Mouse (Mus musculus): ENCODE measurements around the gene Ush1g. TPM values are rescaled to one million over a fixed set of nuclear protein-coding genes. Genes with fewer than 3 reads are reported as not detected.

Ush1g gene
- polyA plus RNA-seq, 1 experiment from 2014 or later, result 0.52 TPM

- H3K4me1 ChIP-seq (replicated peaks; ENCODE audit: control insufficient read depth, insufficient read depth, low read length), result peaks cover 12% of the 10 kb centered on the region
- H3K4me2 ChIP-seq, result no peak overlapping the region
- WGBS, result 84% methylated on average over 8 of the region's 8 CpGs
- no peak overlapping the region for H3K27ac ChIP-seq (ENCODE audit: low read depth, low read length)
- H3K9ac ChIP-seq (ENCODE audit: low read depth, low read length), result no peak overlapping the region
- H3K9me3 ChIP-seq (ENCODE audit: control insufficient read depth, low read length), result no peaks in the 10 kb centered on the region
- DNase-seq (ENCODE audit: low spot score), result no peak
- H3K27me3 ChIP-seq (replicated peaks; ENCODE audit: control insufficient read depth, insufficient read depth, low read length), result no peaks in the 10 kb centered on the region
- no peak for ATAC-seq (replicated peaks; ENCODE audit: low FRiP score)
- no peaks in the 10 kb centered on the region for H3K36me3 ChIP-seq (ENCODE audit: control insufficient read depth, insufficient read depth, low read length)
- H3K4me3 ChIP-seq (ENCODE audit: low read depth, low read length), result no peak overlapping the region
These were observed 38.9 kb downstream of the Ush1g start for GRCm38 (mm10) chr11:115282723-115283485.

- DNase-seq (ENCODE audit: low spot score) (no peak), ATAC-seq (replicated peaks; ENCODE audit: low FRiP score) (no peak)
- no peak overlapping the region for H3K9ac ChIP-seq (ENCODE audit: low read depth, low read length)
- WGBS, result 71% methylated on average over 8 of the region's 8 CpGs
- H3K4me2 ChIP-seq, result no peak overlapping the region
- no peaks in the 10 kb centered on the region for H3K27me3 ChIP-seq (replicated peaks; ENCODE audit: control insufficient read depth, insufficient read depth, low read length)
- no peaks in the 10 kb centered on the region for H3K36me3 ChIP-seq (ENCODE audit: control insufficient read depth, insufficient read depth, low read length)
- H3K9me3 ChIP-seq (ENCODE audit: control insufficient read depth, low read length), result no peaks in the 10 kb centered on the region
- no peak overlapping the region for H3K4me3 ChIP-seq (ENCODE audit: low read depth, low read length)
- peaks cover 14% of the 10 kb centered on the region for H3K4me1 ChIP-seq (replicated peaks; ENCODE audit: control insufficient read depth, insufficient read depth, low read length)
- H3K27ac ChIP-seq (ENCODE audit: low read depth, low read length), result no peak overlapping the region
These were observed 39.5 kb downstream of the Ush1g start for GRCm38 (mm10) chr11:115282295-115282694.

- Histone ChIP-seq H3K4me2 (no peak overlapping the region), H3K9ac (ENCODE audit: low read depth, low read length) (no peak overlapping the region), H3K36me3 (ENCODE audit: control insufficient read depth, insufficient read depth, low read length) (no peaks in the 10 kb centered on the region), H3K27me3 (replicated peaks; ENCODE audit: control insufficient read depth, insufficient read depth, low read length) (no peaks in the 10 kb centered on the region), H3K27ac (ENCODE audit: low read depth, low read length) (peak overlapping the region; percentile 9; the same call in 1 of the 2 replicates), H3K4me3 (ENCODE audit: low read depth, low read length) (no peak overlapping the region), H3K4me1 (replicated peaks; ENCODE audit: control insufficient read depth, insufficient read depth, low read length) (peaks cover 26% of the 10 kb centered on the region), H3K9me3 (ENCODE audit: control insufficient read depth, low read length) (no peaks in the 10 kb centered on the region)
- 45% methylated on average over 1 of the region's 1 CpGs for WGBS
- no peak for ATAC-seq (replicated peaks; ENCODE audit: low FRiP score)
- DNase-seq (ENCODE audit: low spot score), result no peak
These were observed 42.1 kb downstream of the Ush1g start for GRCm38 (mm10) chr11:115279726-115280125.

- Histone ChIP-seq H3K36me3 (ENCODE audit: control insufficient read depth, insufficient read depth, low read length) (no peaks in the 10 kb centered on the region), H3K9ac (ENCODE audit: low read depth, low read length) (peak overlapping the region; percentile 67), H3K27me3 (replicated peaks; ENCODE audit: control insufficient read depth, insufficient read depth, low read length) (no peaks in the 10 kb centered on the region), H3K4me2 (peak overlapping the region; percentile 82), H3K9me3 (ENCODE audit: control insufficient read depth, low read length) (no peaks in the 10 kb centered on the region), H3K4me1 (replicated peaks; ENCODE audit: control insufficient read depth, insufficient read depth, low read length) (peaks cover 34% of the 10 kb centered on the region), H3K4me3 (ENCODE audit: low read depth, low read length) (peak overlapping the region; percentile 74), H3K27ac (ENCODE audit: low read depth, low read length) (peak overlapping the region; percentile 77)
- ATAC-seq (replicated peaks; ENCODE audit: low FRiP score) (no peak), DNase-seq (ENCODE audit: low spot score) (no peak)
- WGBS, result 70% methylated on average over 6 of the region's 6 CpGs
These were observed 43.7 kb downstream of the Ush1g start for GRCm38 (mm10) chr11:115278176-115278575.

GRCm38 (mm10) chr11:115277604-115277975 lies 44.3 kb downstream of the Ush1g start:
- H3K27me3 ChIP-seq (replicated peaks; ENCODE audit: control insufficient read depth, insufficient read depth, low read length), result no peaks in the 10 kb centered on the region
- 16% methylated on average over 7 of the region's 7 CpGs for WGBS
- no peak for ATAC-seq (replicated peaks; ENCODE audit: low FRiP score)
- peaks cover 34% of the 10 kb centered on the region for H3K4me1 ChIP-seq (replicated peaks; ENCODE audit: control insufficient read depth, insufficient read depth, low read length)
- DNase-seq (ENCODE audit: low spot score), result no peak
- H3K9me3 ChIP-seq (ENCODE audit: control insufficient read depth, low read length), result no peaks in the 10 kb centered on the region
- H3K4me3 ChIP-seq (ENCODE audit: low read depth, low read length), result peak overlapping the region; percentile 74
- peak overlapping the region; percentile 77 for H3K27ac ChIP-seq (ENCODE audit: low read depth, low read length)
- peak overlapping the region; percentile 82 for H3K4me2 ChIP-seq
- peak overlapping the region; percentile 67 for H3K9ac ChIP-seq (ENCODE audit: low read depth, low read length)
- H3K36me3 ChIP-seq (ENCODE audit: control insufficient read depth, insufficient read depth, low read length), result no peaks in the 10 kb centered on the region

- H3K9me3 ChIP-seq (ENCODE audit: control insufficient read depth, low read length), result no peaks in the 10 kb centered on the region
- H3K4me2 ChIP-seq, result peak within 1 kb of the TSS; percentile 94
- no peaks in the 10 kb centered on the region for H3K36me3 ChIP-seq (ENCODE audit: control insufficient read depth, insufficient read depth, low read length)
- H3K4me1 ChIP-seq (replicated peaks; ENCODE audit: control insufficient read depth, insufficient read depth, low read length), result peaks cover 30% of the 10 kb centered on the region
- ATAC-seq (replicated peaks; ENCODE audit: low FRiP score), result peak; percentile 95
- H3K27me3 ChIP-seq (replicated peaks; ENCODE audit: control insufficient read depth, insufficient read depth, low read length), result no peaks in the 10 kb centered on the region
- DNase-seq (ENCODE audit: low spot score), result peak; percentile 98
- H3K4me3 ChIP-seq (ENCODE audit: low read depth, low read length), result peak within 1 kb of the TSS; percentile 74
- under 1% methylated on average over 42 of the region's 42 CpGs for WGBS
- peak within 1 kb of the TSS; percentile 80 for H3K9ac ChIP-seq (ENCODE audit: low read depth, low read length)
- peak within 1 kb of the TSS; percentile 82 for H3K27ac ChIP-seq (ENCODE audit: low read depth, low read length)
These were observed 44.8 kb downstream of the Ush1g start, which contains the start of gene Fdxr for GRCm38 (mm10) chr11:115276780-115277603. TSS of gene Fdxr (minus strand) at chr11:115277050.

GRCm38 (mm10) chr11:115275954-115276353 lies 45.9 kb downstream of the Ush1g start:
- DNase-seq (ENCODE audit: low spot score) (no peak), ATAC-seq (replicated peaks; ENCODE audit: low FRiP score) (no peak)
- H3K4me3 ChIP-seq (ENCODE audit: low read depth, low read length), result peak overlapping the region; percentile 74
- peaks cover 27% of the 10 kb centered on the region for H3K4me1 ChIP-seq (replicated peaks; ENCODE audit: control insufficient read depth, insufficient read depth, low read length)
- WGBS, result 37% methylated on average over 3 of the region's 3 CpGs
- no peaks in the 10 kb centered on the region for H3K27me3 ChIP-seq (replicated peaks; ENCODE audit: control insufficient read depth, insufficient read depth, low read length)
- peak overlapping the region; percentile 94 for H3K4me2 ChIP-seq
- H3K27ac ChIP-seq (ENCODE audit: low read depth, low read length), result no peak overlapping the region; the same call in 1 of the 2 replicates
- peak overlapping the region; percentile 80 for H3K9ac ChIP-seq (ENCODE audit: low read depth, low read length)
- no peaks in the 10 kb centered on the region for H3K36me3 ChIP-seq (ENCODE audit: control insufficient read depth, insufficient read depth, low read length)
- no peaks in the 10 kb centered on the region for H3K9me3 ChIP-seq (ENCODE audit: control insufficient read depth, low read length)

GRCm38 (mm10) chr11:115275509-115275908 lies 46.3 kb downstream of the Ush1g start:
- H3K27ac ChIP-seq (ENCODE audit: low read depth, low read length), result no peak overlapping the region
- peaks cover 27% of the 10 kb centered on the region for H3K4me1 ChIP-seq (replicated peaks; ENCODE audit: control insufficient read depth, insufficient read depth, low read length)
- no peaks in the 10 kb centered on the region for H3K36me3 ChIP-seq (ENCODE audit: control insufficient read depth, insufficient read depth, low read length)
- 0 out of 2 replicates have a peak overlapping the region, but pooled peaks have one; percentile 20 for H3K9ac ChIP-seq (ENCODE audit: low read depth, low read length)
- WGBS, result 60% methylated on average over 6 of the region's 6 CpGs
- H3K9me3 ChIP-seq (ENCODE audit: control insufficient read depth, low read length), result no peaks in the 10 kb centered on the region
- H3K4me2 ChIP-seq, result peak overlapping the region; percentile 94
- no peaks in the 10 kb centered on the region for H3K27me3 ChIP-seq (replicated peaks; ENCODE audit: control insufficient read depth, insufficient read depth, low read length)
- peak overlapping the region; percentile 74 for H3K4me3 ChIP-seq (ENCODE audit: low read depth, low read length)
- DNase-seq (ENCODE audit: low spot score), result no peak
- ATAC-seq (replicated peaks; ENCODE audit: low FRiP score), result no peak

Data from liver, embryonic 11.5 days (tissue).